Mouse (Mus musculus) thymus, postnatal 25 days (tissue): ENCODE results near the gene Dnajb1.

Experiments used
- DNase-seq: peaks from one replicate; pipeline ENCODE4 v3.0.0; 2022

The Dnajb1 gene

DNA sequence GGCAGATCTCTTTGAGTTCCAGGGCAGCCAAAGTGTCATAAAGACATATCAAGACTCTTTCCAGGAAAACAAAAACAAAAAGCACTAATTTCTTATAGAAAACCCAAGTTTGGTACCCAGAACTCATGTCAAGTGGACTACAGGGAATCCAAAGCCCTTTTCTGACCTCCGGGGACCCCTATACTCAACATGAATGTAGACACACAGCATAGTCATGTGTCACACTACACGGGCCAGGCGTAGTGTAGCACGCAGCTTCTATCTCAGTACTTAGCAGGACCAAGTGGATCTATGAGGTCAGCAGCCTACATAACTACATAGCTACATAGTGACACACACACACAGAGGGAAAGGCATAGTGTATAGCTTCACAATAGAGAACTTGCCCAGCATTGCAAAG lies 5.7 kb downstream of the Dnajb1 start:
- no peak for DNase-seq

DNA sequence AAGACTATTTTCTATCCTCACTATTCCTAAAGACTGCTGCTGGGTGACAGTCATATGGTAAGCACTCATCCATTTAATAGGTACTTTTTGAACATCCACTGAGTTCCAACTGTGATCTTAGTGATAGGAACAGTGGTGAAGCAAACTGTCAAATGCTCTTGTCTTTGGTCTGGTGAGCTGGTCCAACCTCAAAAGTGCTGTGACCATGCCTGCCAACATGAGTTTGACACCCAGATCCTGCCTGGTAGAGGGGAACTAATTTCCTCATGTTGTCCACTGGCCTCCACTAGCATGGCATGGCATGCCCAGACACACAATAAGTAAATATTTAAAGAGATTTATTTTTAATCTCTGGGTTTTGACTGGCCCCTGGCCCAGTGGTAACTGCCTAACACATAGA lies 8.6 kb downstream of the Dnajb1 start:
- no peak for DNase-seq

DNA sequence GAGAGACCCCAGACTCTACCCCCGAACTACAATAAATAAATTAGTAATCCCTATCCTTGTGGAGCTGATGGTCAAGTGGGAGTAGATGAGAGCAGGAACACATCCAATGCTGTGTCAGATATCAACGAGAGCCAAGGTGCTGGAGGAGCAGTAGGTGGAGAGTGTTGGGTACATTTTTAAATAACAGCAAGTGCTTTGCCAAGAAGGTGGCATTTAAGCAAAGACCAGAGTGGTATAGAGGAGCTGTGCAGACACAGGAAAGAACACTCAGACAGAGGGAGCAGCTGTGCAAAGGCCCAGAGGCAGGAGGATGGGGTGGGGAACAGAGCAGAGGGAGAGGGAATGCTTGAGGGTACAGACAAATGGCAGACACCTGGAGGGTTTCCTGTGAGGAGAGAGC lies 9.1 kb downstream of the Dnajb1 start:
- DNase-seq: no peak

DNA sequence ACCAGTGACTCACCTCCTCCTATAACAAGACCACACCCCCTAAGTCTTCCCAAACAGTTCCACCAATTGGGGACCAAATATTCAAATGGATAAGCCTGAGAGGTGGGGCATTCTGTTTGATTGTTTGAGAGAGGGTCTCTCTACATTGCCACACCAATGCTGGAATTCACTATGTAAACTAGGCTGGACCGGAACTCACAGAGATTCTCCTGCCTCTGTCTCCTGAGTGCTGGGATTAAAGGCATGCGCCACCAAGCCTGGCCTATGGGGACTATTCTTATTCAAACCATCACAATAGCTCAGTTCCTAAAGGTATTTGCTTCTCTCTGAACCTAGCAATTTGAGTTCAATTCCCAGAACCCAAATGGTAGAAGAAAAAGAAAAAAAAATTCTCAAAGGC lies 10.6 kb downstream of the Dnajb1 start:
- no peak for DNase-seq

DNA sequence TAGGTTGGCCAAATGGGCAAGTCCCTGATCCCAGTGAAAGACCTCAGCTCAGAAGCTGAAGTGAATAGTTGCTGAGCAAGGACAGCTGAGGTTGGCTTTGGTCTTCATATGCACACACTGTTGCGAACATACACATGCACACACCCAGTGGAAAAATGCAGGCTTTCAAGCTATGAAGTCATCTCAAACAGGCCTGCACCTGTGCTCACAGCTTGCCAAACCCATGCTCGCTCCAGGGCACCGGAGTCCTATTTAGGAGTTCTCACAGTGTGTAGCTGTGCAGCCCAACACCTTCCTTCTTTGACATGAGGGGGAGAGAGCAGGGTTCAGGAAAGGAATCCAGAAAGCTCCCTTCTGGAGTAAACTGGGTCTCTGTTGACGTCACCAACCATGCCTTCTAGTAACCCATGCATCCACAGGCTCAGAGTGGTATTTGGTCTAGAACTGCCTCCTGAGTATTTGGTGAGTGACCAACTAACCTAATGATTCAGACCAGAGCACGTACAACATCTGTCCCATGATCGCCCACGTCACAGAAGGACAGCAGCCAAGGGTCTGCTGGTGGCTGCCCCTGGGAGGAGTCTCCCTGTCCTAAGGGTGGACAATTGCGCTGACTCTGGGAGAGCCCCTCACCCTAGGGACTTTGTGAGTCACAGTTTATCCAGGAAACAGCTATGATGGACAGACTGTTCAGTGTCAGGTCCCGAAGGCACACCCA lies 11.7 kb downstream of the Dnajb1 start:
- DNase-seq: peak; percentile 36

DNA sequence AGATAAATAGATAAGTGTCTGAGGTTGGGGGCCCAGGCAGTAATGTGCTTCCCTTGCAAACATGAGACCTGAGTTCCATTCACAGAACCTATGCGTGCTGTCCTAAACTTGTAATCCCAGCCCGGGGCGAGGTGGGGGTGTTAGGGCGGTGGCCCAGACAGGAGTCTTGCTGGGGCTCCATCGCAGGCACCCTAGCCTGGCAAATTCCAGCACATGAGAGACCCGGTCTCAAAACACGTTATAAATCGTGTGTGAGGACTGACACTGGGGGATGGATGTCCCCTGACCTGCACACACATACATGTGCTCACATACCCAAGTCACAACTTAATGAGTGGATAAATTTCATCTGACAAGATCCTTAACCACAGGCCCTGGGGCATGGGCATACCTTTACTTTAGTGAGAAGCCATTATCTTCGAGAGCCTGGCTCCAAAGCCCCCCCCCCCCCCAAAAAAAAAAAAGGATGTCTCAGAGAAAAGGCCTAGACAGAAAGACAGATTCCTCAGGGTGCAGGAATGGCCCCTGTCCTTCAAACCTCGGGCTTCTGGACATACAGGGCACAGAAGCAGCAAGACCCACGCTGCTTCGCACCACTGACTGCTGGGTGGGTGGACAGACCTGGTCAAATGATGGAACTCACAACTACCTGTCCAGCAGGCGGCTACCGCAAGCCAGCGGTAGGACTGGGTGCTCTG lies 13.8 kb downstream of the Dnajb1 start:
- no peak for DNase-seq

DNA sequence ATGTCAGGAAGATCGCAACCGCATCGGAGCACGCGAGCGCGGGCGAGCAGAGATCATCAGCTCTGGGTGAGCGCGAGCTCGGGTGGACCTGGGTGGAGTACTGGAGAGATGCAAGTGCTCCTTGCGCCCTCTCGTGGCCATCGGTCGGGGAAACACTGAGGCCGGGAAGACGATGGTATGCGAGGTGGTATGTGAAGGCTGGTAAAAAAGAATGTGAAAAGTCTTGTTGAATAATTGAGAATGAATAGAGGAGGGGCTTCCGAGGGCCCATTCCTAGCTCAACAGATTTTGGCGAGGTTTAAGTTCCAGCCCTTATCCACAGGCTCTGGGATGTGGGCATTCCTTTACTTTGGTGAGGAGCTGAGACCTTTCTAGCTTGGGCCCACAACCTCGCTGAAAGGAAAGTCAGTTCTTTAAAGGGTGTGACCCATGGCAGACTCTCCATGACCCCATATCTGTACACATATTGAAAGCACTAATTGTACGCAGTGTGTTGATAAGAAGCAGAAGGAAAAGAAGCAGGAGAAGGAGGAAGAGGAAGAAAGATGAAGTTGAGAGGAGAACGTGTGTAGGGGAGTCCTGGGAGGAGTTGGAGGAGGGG lies 14.5 kb downstream of the Dnajb1 start:
- DNase-seq: peak; percentile 90

DNA sequence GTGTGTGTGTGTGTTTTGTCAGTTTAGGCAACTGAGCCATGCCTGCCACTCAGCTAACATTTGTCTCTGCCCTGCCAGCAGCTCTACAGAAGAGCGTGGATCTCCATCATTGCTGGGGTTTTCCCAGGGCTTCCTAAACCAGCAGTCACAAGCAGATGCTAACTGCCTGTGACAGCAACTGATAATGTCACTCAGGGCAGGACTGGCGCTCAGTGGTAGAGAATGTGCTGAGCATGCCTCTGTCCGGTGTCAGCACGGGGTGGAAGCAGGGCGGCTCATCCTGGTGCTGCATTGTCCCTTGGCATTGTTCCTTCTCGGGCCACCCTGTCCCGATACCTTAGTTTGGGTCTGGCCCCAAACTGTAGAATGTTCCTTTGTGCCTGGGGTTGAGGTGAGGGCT lies 15.6 kb downstream of the Dnajb1 start:
- DNase-seq: no peak

DNA sequence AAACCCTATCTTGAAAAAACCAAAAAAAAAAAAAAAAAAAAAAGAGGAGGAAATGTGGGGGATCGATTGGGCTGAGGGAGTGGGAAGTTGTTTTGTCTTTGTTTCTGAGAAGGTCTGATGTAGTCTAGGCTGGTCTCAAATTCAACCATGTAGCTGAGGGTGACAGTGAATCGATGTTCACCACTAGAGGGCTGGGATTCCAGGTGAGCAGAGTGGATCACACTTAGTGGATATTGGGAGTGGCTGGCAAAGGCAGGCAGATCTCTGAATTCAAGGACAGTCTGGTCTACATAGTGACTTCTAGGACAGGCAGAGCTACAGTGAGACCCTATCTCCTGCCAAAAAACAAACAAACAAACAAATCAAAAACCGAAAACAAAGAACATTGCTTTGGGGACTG lies 16.7 kb downstream of the Dnajb1 start:
- no peak for DNase-seq

DNA sequence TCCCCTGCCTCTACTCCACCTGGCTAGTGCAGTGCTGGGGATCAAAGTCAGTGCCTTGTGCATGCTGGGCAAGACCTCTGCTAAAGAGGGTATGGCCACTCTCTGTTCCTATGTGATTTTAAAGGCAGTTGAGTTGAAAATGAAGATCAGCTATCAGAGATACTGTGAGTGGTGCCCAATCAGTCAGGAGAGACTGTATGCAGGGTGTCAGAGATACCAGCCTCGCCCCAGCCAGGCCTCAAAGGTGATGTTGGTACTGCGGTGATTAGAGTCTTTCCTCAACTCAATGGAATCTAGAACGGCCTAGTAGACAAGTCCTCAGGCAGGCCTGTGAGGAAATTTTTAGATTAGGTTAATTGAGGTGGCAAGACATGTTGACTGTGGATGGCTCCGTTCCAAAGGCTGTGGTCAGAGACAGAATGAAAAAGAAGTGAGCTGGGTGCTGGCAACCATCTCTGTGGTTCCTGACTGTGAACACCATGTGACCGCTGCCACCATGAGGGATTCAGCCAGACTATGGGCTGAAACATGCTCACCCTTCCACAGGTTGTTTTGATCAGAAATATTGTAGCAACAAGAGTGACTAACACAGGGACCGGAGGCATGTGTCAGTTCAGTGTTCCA lies 17.8 kb downstream of the Dnajb1 start:
- no peak for DNase-seq

DNA sequence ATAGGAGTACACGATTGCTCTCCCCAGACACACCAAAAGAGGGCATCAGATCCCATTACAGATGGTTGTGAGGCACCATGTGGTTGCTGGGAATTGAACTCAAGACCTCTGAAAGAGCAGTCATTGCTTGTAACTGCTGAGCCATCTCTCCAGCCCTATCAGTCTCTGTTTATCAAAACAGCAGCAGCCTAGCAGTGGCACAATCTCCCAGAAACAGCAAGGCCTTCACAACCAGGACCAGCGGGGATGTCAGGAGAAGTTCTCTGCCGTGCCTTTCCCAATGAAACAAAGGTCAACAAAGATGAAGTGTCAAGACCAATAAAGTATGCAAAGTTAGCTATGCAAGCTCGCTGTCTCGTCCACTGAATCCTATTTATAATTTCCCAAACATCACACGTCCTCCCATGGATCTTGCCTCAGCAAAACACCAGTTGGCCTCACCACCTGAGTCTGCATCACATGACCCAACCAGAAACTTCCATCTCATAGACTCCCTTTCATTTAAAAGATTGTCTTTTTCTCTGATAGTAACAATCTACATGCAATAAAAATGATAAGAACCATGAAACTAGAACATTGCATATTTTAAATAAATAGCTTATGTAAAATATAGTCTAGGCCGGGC lies 24.2 kb downstream of the Dnajb1 start:
- DNase-seq: no peak

DNA sequence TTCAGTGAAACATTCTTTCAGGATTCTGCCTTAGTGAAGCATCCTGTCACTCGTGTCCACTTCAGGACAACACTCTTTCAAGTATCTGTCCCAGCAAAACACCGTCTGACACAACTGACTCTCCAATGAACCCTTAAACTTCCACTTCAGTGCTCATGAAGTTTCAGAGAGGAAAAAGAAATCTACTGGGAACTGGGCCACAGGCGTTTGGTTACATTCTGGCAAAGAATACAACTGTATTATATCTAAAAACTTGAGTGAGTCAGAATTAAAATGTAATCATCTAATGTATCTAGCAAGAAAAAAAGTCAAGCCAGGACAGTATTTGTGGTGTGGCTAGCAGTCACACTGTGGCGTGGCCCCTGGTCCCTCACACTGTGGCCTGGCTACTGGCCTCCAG lies 30.9 kb downstream of the Dnajb1 start:
- DNase-seq: no peak

DNA sequence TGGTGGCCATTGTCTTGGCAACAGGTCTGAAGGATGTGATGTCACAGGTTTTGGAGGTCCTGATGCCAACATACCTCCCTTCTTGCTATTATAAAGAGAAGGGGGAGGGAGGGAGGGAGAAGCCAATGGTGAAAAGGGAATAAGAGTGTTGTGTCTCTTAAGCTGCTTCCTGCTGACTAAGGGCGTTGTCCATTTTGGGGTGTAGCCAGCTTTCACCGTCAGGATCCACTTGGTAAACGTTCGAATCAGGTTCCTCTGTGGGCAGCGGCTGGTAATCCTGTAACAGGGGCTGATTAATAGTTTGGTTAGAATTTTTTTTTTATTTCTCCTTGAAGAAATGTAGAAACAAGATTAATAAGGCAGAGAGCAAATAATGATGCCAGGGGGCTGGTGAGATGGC lies 31.7 kb downstream of the Dnajb1 start:
- DNase-seq: no peak

DNA sequence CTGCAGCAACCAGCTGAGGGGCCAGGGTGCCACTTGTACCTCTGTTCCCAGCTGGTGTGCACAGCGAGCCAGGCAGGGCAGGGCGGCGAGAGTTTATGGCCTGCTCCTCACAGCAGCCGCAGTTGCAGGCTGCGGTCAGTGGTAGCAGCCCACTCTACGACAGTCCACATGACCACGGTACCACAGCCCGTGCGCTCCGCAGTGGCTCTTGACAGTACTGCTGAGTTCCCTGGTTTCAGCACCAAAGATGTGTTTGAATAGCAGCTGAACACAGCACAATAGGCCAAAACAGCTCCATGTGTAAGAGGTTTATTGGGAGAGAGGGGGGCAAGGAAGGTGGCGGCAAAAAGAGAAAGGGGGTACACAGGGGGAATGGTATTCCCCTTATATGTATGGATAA lies 39.5 kb downstream of the Dnajb1 start:
- DNase-seq: no peak

DNA sequence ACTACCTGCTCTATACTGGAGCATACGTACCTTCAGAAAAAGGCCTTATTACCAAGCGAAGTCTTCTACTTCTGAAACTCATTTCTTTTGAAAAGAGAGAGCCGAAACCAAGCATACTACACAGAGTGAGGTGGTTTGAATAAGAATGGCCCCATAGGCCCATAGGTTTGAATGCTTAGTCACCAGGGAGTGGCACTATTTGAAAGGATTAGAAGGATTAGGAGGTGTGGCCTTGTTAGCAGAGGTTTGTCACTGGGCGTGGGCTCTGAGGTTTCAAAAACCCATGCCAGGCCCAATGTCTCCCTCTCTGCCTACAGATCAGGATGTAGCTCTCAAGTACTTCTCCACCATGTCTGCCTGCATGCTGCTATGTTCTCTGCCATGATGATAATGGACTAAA lies 40.0 kb downstream of the Dnajb1 start:
- DNase-seq: no peak

DNA sequence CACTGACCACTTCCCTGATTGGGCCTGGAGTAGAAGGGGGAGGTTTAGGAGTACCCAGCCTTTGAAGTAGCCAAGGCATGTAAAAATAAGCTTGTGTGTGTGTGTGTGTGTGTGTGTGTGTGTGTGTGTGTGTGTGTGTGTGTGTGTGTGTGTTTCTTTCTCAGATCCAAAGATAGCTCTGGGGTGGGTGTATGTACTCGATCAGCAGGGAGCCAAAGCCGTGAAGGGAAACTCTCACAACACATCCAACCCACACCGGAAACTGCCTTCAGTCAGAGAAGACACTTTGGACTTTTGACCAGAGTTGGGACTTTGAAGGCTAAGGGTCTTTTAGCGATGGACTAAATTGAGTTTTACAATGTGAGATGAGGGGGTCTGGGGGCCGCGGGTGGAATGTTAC lies 41.7 kb downstream of the Dnajb1 start:
- DNase-seq: no peak

DNA sequence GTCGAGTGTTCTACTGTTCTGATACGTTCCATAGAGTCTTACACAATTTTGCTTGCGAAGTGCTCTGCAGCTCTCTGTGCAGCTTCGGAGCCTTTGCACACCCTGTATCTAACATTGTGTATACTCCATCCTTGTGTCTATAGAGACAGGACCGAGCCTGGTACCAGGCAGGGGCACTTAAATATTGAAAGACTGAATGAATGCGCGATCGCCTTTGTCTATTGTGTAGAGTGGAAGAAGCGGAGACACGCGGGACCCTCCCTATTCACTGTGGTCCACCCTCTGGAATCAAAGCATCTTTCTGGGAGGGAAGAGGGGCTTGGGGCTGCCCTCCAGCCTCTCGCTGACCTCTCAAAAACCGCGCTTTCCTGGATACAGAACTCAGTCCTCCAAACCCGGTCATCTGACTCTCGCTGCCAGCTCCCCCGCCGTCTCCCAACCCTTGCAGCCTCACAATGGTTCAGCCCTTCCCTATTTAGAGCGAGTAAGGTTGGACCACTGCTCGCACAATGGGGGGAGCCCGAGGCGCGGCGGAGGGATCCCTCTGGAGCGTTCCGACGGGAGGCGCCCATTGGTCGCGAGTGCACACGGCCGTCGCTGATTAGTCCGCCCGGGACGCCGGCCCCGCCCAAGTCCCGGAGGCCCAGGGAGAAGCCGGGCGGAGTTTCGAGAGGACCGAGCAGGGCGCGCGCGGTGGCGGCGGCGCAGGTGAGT lies 44.2 kb downstream of the Dnajb1 start, which contains the start of gene Gipc1:
TSS of gene Gipc1 (plus strand) at position 648 of the 714 bp plus-strand sequence.
- DNase-seq: peak; percentile 96

DNA sequence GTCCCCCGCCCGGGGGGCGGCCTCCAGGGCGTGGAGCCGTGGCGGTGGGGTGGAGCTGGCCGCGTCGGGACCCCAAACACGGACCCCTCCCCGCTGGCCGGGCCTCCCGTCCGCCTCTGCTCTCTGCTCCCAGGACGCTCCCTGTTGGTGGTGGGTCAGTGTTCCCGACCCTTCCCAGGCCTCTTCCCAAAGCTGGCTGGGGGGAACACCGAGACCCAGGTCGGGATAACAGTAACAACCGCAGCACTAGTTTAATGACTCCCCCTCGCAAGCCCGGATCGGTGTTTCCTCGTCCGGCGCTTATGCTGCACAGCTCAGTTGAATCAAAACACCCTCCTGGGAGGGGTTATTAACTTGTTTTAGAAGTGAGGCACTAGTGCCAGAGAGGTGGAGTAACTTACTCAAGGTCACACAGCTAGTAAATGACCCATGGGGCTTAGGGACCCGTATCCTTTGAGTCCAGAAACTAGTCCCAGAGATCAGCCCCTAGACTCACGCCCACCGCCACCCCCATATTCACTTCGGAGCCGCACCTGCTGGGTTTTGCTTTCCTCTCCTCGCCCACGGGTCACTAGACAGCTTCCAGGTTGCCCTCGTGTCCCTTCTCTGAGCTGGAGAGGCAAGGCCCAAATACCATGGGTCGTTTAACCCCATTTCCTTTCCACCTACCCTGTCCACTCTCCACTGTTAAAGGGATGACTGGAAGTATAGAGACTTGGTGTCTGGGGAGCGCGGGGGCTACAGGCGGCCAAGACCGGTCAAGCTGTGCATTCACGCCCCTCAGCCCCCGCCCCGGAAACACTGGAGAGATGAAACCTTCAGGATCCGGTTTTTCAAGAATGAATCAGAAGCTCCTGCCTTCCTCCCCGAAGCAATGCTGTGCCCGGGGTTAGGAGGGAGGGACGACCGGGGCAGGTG lies 45.0 kb downstream of the Dnajb1 start:
- peak; percentile 39 for DNase-seq

DNA sequence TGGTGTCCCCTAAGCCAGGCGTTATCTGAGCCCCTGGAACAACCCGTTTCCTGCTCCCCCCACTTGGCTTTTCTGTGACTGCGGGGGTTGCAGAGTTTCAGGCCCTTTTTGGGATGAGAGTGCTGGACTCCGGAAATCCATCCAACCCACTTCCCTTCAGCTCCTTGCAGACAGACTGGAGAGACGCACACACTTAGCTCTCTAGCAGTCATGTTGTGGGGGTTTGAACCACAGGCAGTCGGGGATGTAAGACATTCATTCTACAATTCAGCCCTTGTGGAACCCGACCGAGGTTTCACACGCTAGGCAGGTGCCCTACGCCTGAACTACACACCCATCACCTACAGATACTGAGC lies 45.6 kb downstream of the Dnajb1 start:
- DNase-seq: no peak

DNA sequence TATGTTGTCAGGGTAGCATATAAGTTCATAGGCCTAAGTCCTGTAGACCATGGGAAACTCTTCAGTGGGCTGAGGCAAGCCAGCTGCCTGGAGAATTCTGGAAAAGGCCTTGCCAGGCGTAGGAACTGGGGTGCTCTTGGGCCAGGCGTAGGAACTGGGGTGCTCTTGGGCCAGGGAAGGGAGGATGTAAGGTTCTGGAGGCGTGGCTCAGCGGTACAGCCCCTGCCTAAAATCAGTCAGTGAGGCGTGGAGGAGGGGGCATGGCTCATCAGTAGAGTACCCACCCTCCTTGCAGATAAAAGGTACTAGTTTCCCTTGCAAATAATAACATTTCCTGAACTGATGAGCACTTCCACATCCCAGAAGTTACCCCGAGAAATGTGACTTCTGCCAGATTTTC lies 46.7 kb downstream of the Dnajb1 start:
- DNase-seq: no peak

DNA sequence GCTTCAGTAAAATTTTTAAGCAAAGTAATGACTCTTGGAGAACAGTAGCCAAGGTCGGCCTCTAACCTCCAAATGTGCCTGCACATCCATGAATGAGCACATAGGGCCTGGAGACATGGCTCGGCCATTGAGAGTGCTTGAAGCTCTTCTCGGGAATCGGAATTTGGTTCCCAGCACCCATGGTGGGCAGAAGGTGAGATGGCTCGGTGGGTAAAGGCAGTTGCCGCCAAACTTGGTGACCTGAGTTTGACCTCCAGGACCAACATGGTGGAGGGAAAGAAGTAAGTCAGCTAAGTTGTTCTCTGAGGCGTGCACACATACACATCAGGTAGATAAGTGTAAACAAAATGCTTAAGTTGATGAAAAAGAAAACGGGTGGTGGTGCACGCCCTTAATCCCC lies 48.0 kb downstream of the Dnajb1 start:
- no peak for DNase-seq
